Mouse (Mus musculus) myocyte (in vitro differentiated cells): ENCODE measurements around the gene Ube2s. TPM values are rescaled to one million over a fixed set of nuclear protein-coding genes. Genes with fewer than 3 reads are reported as not detected.

Experiments
- H3K27me3 ChIP-seq: one replicate; pipeline ENCODE4 v1.6.1; 2011; ENCODE audit not compliant: control insufficient read depth, insufficient read depth, insufficient read length
- H3K36me3 ChIP-seq: one replicate; pipeline ENCODE4 v1.6.1; 2011; ENCODE audit not compliant: control insufficient read depth, insufficient read depth
- H3K4me2 ChIP-seq: one replicate; pipeline ENCODE4 v1.6.1; 2011; ENCODE audit warnings: low read depth, control low read depth
- H3K4me3 ChIP-seq: one replicate; pipeline ENCODE4 v1.5.1; 2011; ENCODE audit warnings: mild to moderate bottlenecking, control low read depth, moderate library complexity
- H3K79me2 ChIP-seq: one replicate; pipeline ENCODE4 v1.6.1; 2011; ENCODE audit not compliant: control insufficient read depth, insufficient read depth
- H3ac ChIP-seq: one replicate; pipeline ENCODE4 v1.6.1; 2011; ENCODE audit not compliant: control insufficient read depth, insufficient read length
- CEBPB ChIP-seq: IDR thresholded peaks from 2 replicates; pipeline ENCODE4 v1.6.1; 2011; ENCODE audit warnings: mild to moderate bottlenecking, moderate library complexity; ENCODE audit not compliant: poor library complexity, insufficient read depth, severe bottlenecking
- E2F4 ChIP-seq: IDR thresholded peaks from one replicate; pipeline ENCODE4 v1.6.1; 2011; ENCODE audit warnings: mild to moderate bottlenecking, control low read depth, moderate library complexity; ENCODE audit not compliant: insufficient read depth
- MAX ChIP-seq: IDR thresholded peaks from one replicate; pipeline ENCODE4 v1.6.1; 2011; ENCODE audit warnings: low read depth, mild to moderate bottlenecking, control low read depth
- MYOD1 ChIP-seq, 3 experiments: IDR thresholded peaks; one replicate each; pipeline ENCODE4 v1.6.1; 2011; ENCODE audit warnings: control low read depth in 2 of 3, low read depth in 2 of 3, mild to moderate bottlenecking in 2 of 3, moderate library complexity in 1 of 3; ENCODE audit not compliant: insufficient read length in 2 of 3, control insufficient read depth in 1 of 3
- MYOG ChIP-seq, 3 experiments: IDR thresholded peaks; one replicate each; pipeline ENCODE4 v1.6.1; 2011; ENCODE audit warnings: control low read depth in 2 of 3, low read depth in 2 of 3, mild to moderate bottlenecking in 2 of 3; ENCODE audit not compliant: insufficient read length in 2 of 3, control insufficient read depth in 1 of 3, insufficient read depth in 1 of 3
- POLR2A ChIP-seq: IDR thresholded peaks from one replicate; pipeline ENCODE4 v1.6.1; 2011; ENCODE audit warnings: low read depth, mild to moderate bottlenecking, control low read depth, moderate library complexity; ENCODE audit not compliant: insufficient read length
- POLR2AphosphoS2 ChIP-seq: IDR thresholded peaks from one replicate; pipeline ENCODE4 v1.6.1; 2011; ENCODE audit warnings: low read depth, control low read depth; ENCODE audit not compliant: insufficient read length
- REST ChIP-seq: IDR thresholded peaks from one replicate; pipeline ENCODE4 v1.6.1; 2011; ENCODE audit warnings: mild to moderate bottlenecking, control low read depth, moderate library complexity; ENCODE audit not compliant: insufficient read depth, insufficient read length
- SRF ChIP-seq: IDR thresholded peaks from one replicate; pipeline ENCODE4 v1.6.1; 2011; ENCODE audit warnings: low read depth; ENCODE audit not compliant: control insufficient read depth, insufficient read length
- TCF12 ChIP-seq: IDR thresholded peaks from one replicate; pipeline ENCODE4 v1.6.1; 2011; ENCODE audit warnings: mild to moderate bottlenecking, control low read depth; ENCODE audit not compliant: poor library complexity, insufficient read depth, severe bottlenecking
- TCF3 ChIP-seq: IDR thresholded peaks from one replicate; pipeline ENCODE4 v1.6.1; 2011; ENCODE audit warnings: low read depth, control low read depth; ENCODE audit not compliant: insufficient read length
- USF1 ChIP-seq: IDR thresholded peaks from one replicate; pipeline ENCODE4 v1.6.1; 2011; ENCODE audit warnings: low read depth, mild to moderate bottlenecking, control low read depth, moderate library complexity
- polyA plus RNA-seq: library from polyadenylated mRNA; unstranded; fragments of >200 nt; fragmentation: generic; extraction: Trizol; gene quantifications from one replicate; pipeline ENCODE4 v1.2.1, GENCODE M21; 2012; ENCODE audit warnings: missing spikeins

Gene Ube2s
- polyA plus RNA-seq, 1 experiment, result 261 TPM

- no peak within 1 kb of the TSS for H3K4me2 ChIP-seq
- H3ac ChIP-seq, result no peak within 1 kb of the TSS
- H3K79me2 ChIP-seq, result no peaks in the 10 kb centered on the region
- TF ChIP-seq SRF, result no peak
- no peak for TF ChIP-seq POLR2AphosphoS2
- TF ChIP-seq USF1, result no peak
- TF ChIP-seq MYOD1 (IDR thresholded peaks at IDR 0.05; ENCODE audit: control insufficient read depth in 1 of 3, insufficient read length in 2 of 3, low read depth in 2 of 3), result no peak
- no peak for TF ChIP-seq TCF12
- no peak for TF ChIP-seq E2F4
- TF ChIP-seq REST, result no peak
- no peak for TF ChIP-seq MAX
- TF ChIP-seq MYOG (IDR thresholded peaks at IDR 0.05; ENCODE audit: control insufficient read depth in 1 of 3, insufficient read depth in 1 of 3, insufficient read length in 2 of 3, low read depth in 2 of 3), result no peak
- no peak within 1 kb of the TSS for H3K4me3 ChIP-seq
- no peaks in the 10 kb centered on the region for H3K36me3 ChIP-seq
- peaks cover 39% of the 10 kb centered on the region for H3K27me3 ChIP-seq
Observed at GRCm38 (mm10) chr7:4844245-4844916, 32.0 kb upstream of the Ube2s start, which contains the start of gene Shisa7. Gene Shisa7, minus strand, starts transcription at chr7:4844696.

- no peak for TF ChIP-seq POLR2AphosphoS2
- no peak for TF ChIP-seq USF1
- no peak for TF ChIP-seq MAX
- H3K27me3 ChIP-seq, result peaks cover 37% of the 10 kb centered on the region
- H3K4me2 ChIP-seq, result no peak overlapping the region
- no peaks in the 10 kb centered on the region for H3K36me3 ChIP-seq
- no peaks in the 10 kb centered on the region for H3K79me2 ChIP-seq
- no peak overlapping the region for H3ac ChIP-seq
- H3K4me3 ChIP-seq, result no peak overlapping the region
Observed at GRCm38 (mm10) chr7:4843604-4844244, 31.3 kb upstream of the Ube2s start.

DNA sequence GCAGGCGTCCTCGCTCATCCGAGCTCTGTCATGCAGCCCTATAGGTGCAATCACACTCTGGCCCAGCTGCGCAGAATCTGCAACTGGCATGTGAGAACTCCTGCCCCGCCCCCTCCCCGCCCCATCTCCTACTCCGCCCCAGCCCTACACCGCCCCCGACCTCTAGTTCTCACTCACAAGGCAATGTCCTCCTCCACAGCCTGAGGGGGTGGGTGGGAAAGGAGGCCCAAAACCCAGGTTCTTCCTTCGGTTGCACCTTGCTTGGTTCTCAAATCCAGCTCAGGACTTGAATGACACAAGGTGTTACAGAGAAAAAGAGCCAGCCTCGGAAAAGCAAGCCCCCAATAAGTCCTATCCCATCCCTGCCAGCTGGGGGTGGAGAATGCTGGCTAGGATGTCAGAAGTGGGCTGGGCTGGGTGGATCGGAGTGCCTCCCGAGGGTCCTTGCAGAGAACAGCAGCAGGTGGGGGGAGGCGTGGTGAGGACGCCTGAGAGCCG, 30.3 kb upstream of the Ube2s start:
- H3K4me3 ChIP-seq, result no peak overlapping the region

DNA sequence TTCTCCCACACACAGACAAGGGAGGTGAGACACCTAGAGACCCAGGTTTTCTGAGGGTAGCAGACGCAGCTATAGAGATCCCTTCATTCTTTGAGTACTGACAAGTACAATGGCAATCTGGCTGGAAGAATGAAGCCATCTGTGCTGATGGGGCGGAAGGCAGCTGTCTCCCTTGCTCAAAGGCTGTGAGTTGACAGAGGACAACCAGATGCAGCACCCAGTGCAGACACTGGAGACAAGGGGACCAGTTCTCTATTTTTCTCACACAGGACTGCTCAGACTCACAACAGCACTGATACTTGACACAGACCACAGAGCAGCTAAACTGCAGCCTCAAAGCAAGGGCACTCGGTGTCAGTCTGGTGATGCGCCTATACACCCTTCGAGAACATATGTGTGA, 29.7 kb upstream of the Ube2s start:
- Histone ChIP-seq H3K27me3 (peaks cover 38% of the 10 kb centered on the region), H3K36me3 (no peaks in the 10 kb centered on the region), H3ac (no peak overlapping the region), H3K4me2 (no peak overlapping the region), H3K4me3 (no peak overlapping the region), H3K79me2 (no peaks in the 10 kb centered on the region)
- TF ChIP-seq REST (no peak), MYOD1 (IDR thresholded peaks at IDR 0.05; ENCODE audit: control insufficient read depth in 1 of 3, insufficient read length in 2 of 3, low read depth in 2 of 3) (no peak), MAX (no peak), E2F4 (no peak), SRF (no peak)

More for the DNA sequence above, 30.3 kb upstream of the Ube2s start:
- H3K79me2 ChIP-seq, result no peaks in the 10 kb centered on the region
- H3ac ChIP-seq, result no peak overlapping the region
- no peak for TF ChIP-seq REST
- TF ChIP-seq TCF12, result no peak
- TF ChIP-seq MYOD1 (IDR thresholded peaks at IDR 0.05; ENCODE audit: control insufficient read depth in 1 of 3, insufficient read length in 2 of 3, low read depth in 2 of 3), result no peak
- no peak for TF ChIP-seq SRF
- no peak for TF ChIP-seq CEBPB
- no peak for TF ChIP-seq TCF3
- no peak for TF ChIP-seq MYOG (IDR thresholded peaks at IDR 0.05; ENCODE audit: control insufficient read depth in 1 of 3, insufficient read depth in 1 of 3, insufficient read length in 2 of 3, low read depth in 2 of 3)
- TF ChIP-seq POLR2A, result no peak
- TF ChIP-seq POLR2AphosphoS2, result no peak
- TF ChIP-seq MAX, result no peak
- TF ChIP-seq E2F4, result no peak
- no peak for TF ChIP-seq USF1
- H3K36me3 ChIP-seq, result no peaks in the 10 kb centered on the region
- H3K27me3 ChIP-seq, result peaks cover 37% of the 10 kb centered on the region
- H3K4me2 ChIP-seq, result no peak overlapping the region

- TF ChIP-seq CEBPB (no peak), USF1 (no peak), POLR2A (no peak), TCF3 (no peak), REST (no peak), POLR2AphosphoS2 (no peak), SRF (no peak), E2F4 (no peak), MAX (no peak), TCF12 (no peak), MYOG (IDR thresholded peaks at IDR 0.05; ENCODE audit: control insufficient read depth in 1 of 3, insufficient read depth in 1 of 3, insufficient read length in 2 of 3, low read depth in 2 of 3) (no peak), MYOD1 (IDR thresholded peaks at IDR 0.05; ENCODE audit: control insufficient read depth in 1 of 3, insufficient read length in 2 of 3, low read depth in 2 of 3) (no peak)
- H3K27me3 ChIP-seq, result peaks cover 38% of the 10 kb centered on the region
- no peak overlapping the region for H3K4me2 ChIP-seq
Observed at GRCm38 (mm10) chr7:4837639-4838038, 25.2 kb upstream of the Ube2s start.

More at GRCm38 (mm10) chr7:4837639-4838038, 25.2 kb upstream of the Ube2s start:
- Histone ChIP-seq H3ac (no peak overlapping the region), H3K79me2 (no peaks in the 10 kb centered on the region), H3K4me3 (no peak overlapping the region), H3K36me3 (no peaks in the 10 kb centered on the region)
